Mouse (Mus musculus) monocyte, adult 5-6 weeks (primary cell): ENCODE measurements around the gene Klk8. TPM values are rescaled to one million over a fixed set of nuclear protein-coding genes. Genes with fewer than 3 reads are reported as not detected.

Source experiments
- ATAC-seq: fragments of 153-309, 156-312 bp; replicated peaks from 2 replicates; pipeline ENCODE4 v1.8.0; 2017; ENCODE audit warnings: mild to moderate bottlenecking; ENCODE audit not compliant: low TSS enrichment, insufficient number of reproducible peaks, severe bottlenecking, poor library complexity, low FRiP score
- total RNA-seq: library from RNA; stranded (forward); fragments of 200-1000, 200-491, 200-594 nt; gene quantifications from 3 replicates; pipeline ENCODE4 v1.2.3, GENCODE M21; 2017

Gene Klk8
- total RNA-seq, 1 experiment from 2014 or later: 5.0 TPM

- peak; percentile 69; the same call in 1 of the 2 replicates for ATAC-seq
Measured at GRCm38 (mm10) chr7:43782275-43783265, 14.8 kb upstream of the Klk8 start.

- ATAC-seq: no peak
Measured at GRCm38 (mm10) chr7:43785286-43785685, 12.1 kb upstream of the Klk8 start.

GRCm38 (mm10) chr7:43788096-43788495, 9.3 kb upstream of the Klk8 start:
- no peak for ATAC-seq

GRCm38 (mm10) chr7:43789295-43789694, 8.1 kb upstream of the Klk8 start:
- ATAC-seq: no peak

GRCm38 (mm10) chr7:43791591-43791990, 5.8 kb upstream of the Klk8 start, which contains the start of gene Klk9:
TSS of gene Klk9 (plus strand) at chr7:43791891.
- no peak for ATAC-seq

GRCm38 (mm10) chr7:43796355-43796754, 1.0 kb upstream of the Klk8 start:
- ATAC-seq: no peak

- no peak for ATAC-seq
Measured at GRCm38 (mm10) chr7:43797844-43798462, 576 bp downstream of the Klk8 start.

GRCm38 (mm10) chr7:43799876-43800275, 2.5 kb downstream of the Klk8 start:
- no peak for ATAC-seq

- ATAC-seq: no peak
Measured at GRCm38 (mm10) chr7:43810994-43811393, 13.6 kb downstream of the Klk8 start, which contains the start of gene Klk7. TSS of gene Klk7 (plus strand) at chr7:43811294.

- ATAC-seq: no peak
Measured at GRCm38 (mm10) chr7:43815211-43815610, 17.8 kb downstream of the Klk8 start.

GRCm38 (mm10) chr7:43816746-43817145, 19.4 kb downstream of the Klk8 start:
- no peak for ATAC-seq

GRCm38 (mm10) chr7:43821581-43821980, 24.2 kb downstream of the Klk8 start:
- no peak for ATAC-seq

GRCm38 (mm10) chr7:43824199-43824598, 26.8 kb downstream of the Klk8 start, which contains the start of gene Klk6:
TSS of gene Klk6 (plus strand) at chr7:43824499.
- no peak for ATAC-seq

GRCm38 (mm10) chr7:43826056-43826455, 28.7 kb downstream of the Klk8 start:
- ATAC-seq: no peak

- ATAC-seq: no peak
Measured at GRCm38 (mm10) chr7:43827706-43828105, 30.3 kb downstream of the Klk8 start.

- ATAC-seq: no peak
Measured at GRCm38 (mm10) chr7:43829006-43829405, 31.6 kb downstream of the Klk8 start.

- ATAC-seq: no peak
Measured at GRCm38 (mm10) chr7:43841701-43842100, 44.3 kb downstream of the Klk8 start, which contains the start of gene Klk5. TSS of gene Klk5 (plus strand) at chr7:43841971.

- ATAC-seq: no peak
Measured at GRCm38 (mm10) chr7:43843801-43844200, 46.4 kb downstream of the Klk8 start.

- no peak for ATAC-seq
Measured at GRCm38 (mm10) chr7:43851616-43852015, 54.2 kb downstream of the Klk8 start.
